Mouse (Mus musculus) layer of hippocampus, postnatal 25 days (tissue): ENCODE measurements around the gene Gm12794. TPM values are rescaled to one million over a fixed set of nuclear protein-coding genes. Genes with fewer than 3 reads are reported as not detected.
"Not testable (repeated sequence)": the region's sequence is repeated elsewhere in the genome, so short reads cannot be mapped to it uniquely, and the experiment has no call there.

Source experiments
- DNase-seq, 2 experiments: peaks; one replicate each; pipeline ENCODE4 v3.0.0; 2022; ENCODE audit warnings: mixed read lengths in 2 of 2, low spot score in 1 of 2; ENCODE audit errors: extremely low spot score in 1 of 2
- total RNA-seq, 2 experiments: library from RNA; stranded (reverse); gene quantifications; 2 replicates each; pipeline ENCODE4 v1.2.3; 2021

Gene Gm12794
- not detected for total RNA-seq

GRCm38 (mm10) chr4:101940107-101940506, at the start of gene Gm12794:
TSS of gene Gm12794 (plus strand) at chr4:101940407.
- not testable (repeated sequence) for DNase-seq

DNA sequence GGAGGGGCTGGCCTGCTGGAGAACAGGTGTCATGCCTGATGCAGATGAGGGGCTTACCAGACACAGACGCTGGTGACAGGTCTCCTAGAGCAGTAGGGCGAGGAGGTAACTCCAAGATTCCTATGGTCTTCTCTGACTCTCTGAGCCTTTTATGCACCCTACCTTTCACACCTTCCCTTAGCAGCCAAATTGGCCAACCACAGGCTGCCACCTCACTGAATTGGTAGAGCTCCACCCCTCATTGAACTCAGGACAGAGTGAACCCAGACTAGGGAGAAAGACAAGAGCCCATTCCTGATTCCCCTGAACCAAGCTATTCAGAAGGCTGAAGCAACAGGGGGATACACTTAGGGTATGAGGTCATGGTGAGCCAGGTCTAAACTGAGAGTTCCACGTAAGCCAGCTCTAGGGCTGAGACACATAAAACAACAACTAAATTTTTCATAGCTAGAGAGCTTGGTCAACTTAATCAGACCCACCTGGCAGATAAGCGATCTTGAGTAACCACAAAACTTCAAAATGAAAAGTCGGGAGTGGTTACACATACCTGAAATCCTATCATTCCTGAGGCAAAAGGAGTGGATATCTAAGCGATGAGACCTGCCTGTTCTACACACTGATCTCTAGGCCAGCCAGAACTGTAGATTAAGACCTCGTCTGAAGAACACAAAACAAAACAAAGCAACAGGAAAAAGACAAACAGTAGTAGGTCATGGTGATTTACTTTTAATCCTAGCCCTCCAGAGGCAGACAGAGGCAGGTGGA, 46.4 kb upstream of the Gm12794 start, which contains the start of gene C130073F10Rik:
Gene C130073F10Rik, minus strand, starts transcription at position 134 of the 765 bp plus-strand sequence.
- DNase-seq, result no peak

- not testable (repeated sequence) for DNase-seq
Observed at GRCm38 (mm10) chr4:101908821-101909220, 31.4 kb upstream of the Gm12794 start, which contains the start of gene Gm12800. TSS of gene Gm12800 (plus strand) at chr4:101909121.

GRCm38 (mm10) chr4:101980949-101981348, 40.7 kb downstream of the Gm12794 start, which contains the start of gene Gm12790:
TSS of gene Gm12790 (minus strand) at chr4:101981049.
- not testable (repeated sequence) for DNase-seq

DNA sequence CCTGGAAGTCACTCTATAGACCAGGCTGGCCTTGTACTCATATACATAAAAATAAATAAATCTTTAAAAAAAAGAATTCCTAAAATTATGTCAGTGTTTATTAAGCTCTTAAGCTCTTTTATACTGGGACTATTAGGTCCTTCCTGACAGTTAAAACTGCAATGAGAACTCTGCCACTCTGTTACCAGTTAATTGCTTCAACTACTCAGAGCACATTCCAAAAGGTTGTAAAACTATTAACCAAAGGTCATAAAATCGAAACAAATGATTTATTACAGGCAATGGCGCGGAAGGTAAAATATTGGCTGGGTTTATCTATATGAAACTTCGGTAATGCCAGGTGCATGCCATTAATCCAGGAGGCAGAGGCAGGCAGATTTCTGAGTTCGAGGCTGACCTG, 45.5 kb downstream of the Gm12794 start:
- no peak for DNase-seq

DNA sequence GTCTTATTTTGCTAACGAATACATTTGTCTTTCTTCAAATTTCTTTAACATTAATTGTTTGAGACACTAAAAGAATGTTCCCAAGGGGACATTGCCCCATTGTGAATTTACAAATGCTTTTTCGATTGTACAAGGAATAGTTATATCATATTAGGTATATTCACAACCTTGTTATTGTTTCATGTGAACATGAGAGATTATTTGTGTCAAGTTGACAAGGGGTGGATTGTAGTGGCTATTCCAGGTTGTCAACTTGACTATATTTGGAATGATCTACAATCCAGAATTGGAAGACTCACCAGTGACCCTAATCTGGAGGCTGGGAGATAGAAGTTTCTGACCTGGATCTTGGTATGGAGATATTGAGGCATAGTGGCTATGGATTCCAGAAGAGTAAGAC, 46.1 kb downstream of the Gm12794 start, which contains the start of gene Gm12789:
Gene Gm12789, plus strand, starts transcription at position 301 of the 400 bp plus-strand sequence.
- not testable (repeated sequence) for DNase-seq

Other genes with a start within 250 kb of the Gm12794 start
- 1 to 10 TPM; 1.6 to 2.1 TPM for gene Lepr, start 223.0 kb upstream of the Gm12794 start, total RNA-seq
- not detected for gene B020004J07Rik, start 96.4 kb upstream of the Gm12794 start, total RNA-seq
- gene C130073F10Rik, start 46.6 kb upstream of the Gm12794 start, total RNA-seq, result not detected
- gene Gm12800, start 31.3 kb upstream of the Gm12794 start, total RNA-seq, result not detected
- not detected for gene Gm12790, start 40.6 kb downstream of the Gm12794 start, total RNA-seq
- not detected for gene Gm12789, start 46.2 kb downstream of the Gm12794 start, total RNA-seq
- gene Pde4b, start 147.1 kb downstream of the Gm12794 start, total RNA-seq, result 10 to 100 TPM; 65.7 TPM